Mouse (Mus musculus) right cerebral cortex, adult 2 months (tissue): ENCODE measurements around the gene Trpm5.

Experiments used
- DNase-seq, 2 experiments: peaks; one replicate each; pipeline ENCODE4 v3.0.0; 2021 to 2022; ENCODE audit warnings: low spot score in 2 of 2

Gene Trpm5

DNA sequence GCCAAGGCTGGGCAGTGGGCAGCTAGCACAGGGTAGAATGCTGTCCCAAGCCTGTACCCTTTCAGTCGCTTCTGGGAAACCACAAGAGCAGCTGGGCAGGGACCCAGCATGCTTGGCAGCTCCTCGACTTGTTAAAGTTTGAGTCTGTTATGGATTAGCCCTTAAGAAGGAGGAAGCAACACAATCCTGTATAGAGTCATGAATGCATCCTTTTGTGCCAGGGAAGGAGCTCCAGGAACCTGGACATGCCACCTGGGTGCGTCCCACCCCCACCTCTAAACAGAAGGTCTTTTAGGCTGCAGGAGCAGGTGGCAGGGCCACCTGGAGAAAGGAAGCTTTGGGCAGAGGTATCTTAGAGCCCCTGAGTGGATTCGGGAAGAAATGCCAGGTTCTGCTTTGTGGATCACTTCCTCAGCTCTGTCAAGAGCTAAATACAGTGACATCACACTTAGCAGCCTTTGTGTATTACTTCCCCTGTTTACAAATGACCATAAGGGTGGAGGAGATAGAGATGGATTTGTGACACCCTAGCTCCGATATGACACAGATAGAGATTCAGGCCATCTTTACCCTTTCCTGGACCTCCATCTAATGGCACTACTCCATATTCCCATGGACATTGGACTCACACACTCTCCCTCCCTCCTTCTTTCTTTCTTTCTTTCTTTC is 35.1 kb downstream of the Trpm5 start:
- peak in 1 of 2 experiments; percentile 52 for DNase-seq

DNA sequence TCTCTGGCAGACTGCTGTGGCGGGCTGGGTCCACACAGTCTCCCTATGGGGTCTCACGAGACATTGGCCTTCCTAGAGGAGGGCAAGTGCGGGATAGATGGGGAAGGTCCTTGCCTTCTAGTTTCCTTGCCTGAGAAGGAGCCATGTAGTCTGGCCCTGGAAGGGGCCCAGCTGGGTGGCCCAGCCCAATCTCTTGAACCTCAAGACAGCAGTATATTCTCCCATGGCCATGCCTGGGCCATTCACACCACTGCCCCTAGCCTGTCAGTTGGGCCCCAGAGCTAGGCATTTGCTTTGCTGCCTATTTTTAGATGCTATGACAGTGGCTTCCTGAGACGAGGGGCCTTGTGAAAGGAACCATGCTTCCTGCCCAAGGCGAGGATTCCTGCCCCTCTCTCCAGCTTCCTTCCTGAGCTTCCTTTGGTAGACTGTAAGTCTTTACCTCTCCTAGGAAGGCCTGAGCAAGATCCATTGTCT is 36.2 kb downstream of the Trpm5 start:
- no peak for DNase-seq

DNA sequence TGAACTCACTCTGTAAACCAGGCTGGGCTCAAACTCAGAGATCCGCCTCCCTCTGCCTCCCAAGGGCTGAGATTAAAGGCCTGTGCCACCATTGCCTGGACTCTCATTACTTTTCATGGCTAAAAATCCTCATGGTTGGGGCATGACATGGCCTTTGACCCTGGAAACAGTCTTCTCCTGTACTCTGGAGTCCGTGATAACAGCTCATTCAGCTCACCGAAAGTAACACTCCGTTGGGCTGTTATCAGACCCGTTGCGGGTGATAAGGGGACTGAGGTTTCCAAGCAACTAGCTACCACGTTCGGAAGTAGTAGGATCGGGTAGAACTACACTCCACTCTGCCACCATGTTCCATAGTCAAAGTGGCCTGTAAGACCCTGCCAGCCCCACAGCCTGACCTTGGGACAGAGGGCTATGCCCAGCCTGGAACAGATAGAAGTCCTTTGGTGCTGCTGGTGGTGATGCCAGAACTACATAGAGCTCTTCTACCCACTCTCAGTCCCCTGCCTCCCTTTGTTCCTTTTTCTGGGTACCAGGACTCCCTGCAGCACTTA is 36.7 kb downstream of the Trpm5 start:
- no peak for DNase-seq

DNA sequence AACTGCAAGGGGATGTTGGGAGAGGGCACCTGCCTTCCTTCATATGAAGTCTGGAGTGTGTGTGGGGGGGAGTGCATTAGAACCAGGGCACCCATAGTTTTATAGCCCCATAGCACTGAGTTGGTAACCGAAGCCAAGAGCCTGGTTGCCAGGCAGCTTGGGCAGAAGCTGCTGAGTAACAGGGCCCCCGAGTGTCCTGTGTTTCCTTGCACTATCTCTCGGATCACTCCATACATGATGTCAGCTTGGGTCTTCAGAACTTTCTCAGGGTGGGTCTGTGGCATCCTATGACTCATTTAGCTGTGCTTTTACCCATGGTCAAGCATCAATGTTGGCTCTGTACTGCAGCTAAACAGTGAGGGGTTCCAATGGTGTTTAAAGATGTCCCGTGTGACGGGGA is 37.4 kb downstream of the Trpm5 start:
- DNase-seq = no peak

DNA sequence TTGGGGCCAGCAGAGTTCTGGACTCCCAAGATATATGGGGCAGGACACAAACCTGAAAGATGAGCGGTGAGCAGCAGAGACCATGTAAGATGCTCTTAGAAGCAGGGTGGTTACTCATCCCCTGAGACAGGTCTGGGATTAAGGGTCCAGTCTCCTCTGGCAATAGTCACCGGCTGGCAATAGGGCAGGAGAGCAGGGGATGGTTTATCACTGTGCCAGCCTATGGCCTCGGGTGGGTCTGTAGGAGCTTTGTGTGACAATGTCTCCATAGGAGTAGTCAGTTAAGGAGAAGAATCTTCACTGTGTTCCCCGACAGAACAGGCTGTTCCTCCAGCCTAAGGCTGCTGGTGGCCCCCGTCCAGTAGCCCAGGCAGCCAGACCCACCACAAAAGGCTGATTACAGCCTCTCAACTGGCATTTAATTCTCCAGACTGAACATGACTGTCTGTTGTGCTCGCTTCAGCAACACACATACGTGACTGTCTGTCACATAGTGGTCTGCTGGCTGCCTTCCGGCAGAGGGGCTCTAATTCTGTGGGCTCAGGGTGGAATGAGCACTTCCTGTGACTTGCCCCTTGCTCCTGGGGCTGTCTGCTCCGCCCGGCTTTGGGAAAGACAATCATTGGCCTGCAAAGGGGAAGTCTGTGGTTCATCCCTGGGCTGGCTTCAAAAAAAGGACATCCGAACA is 38.8 kb downstream of the Trpm5 start:
- DNase-seq = no peak

DNA sequence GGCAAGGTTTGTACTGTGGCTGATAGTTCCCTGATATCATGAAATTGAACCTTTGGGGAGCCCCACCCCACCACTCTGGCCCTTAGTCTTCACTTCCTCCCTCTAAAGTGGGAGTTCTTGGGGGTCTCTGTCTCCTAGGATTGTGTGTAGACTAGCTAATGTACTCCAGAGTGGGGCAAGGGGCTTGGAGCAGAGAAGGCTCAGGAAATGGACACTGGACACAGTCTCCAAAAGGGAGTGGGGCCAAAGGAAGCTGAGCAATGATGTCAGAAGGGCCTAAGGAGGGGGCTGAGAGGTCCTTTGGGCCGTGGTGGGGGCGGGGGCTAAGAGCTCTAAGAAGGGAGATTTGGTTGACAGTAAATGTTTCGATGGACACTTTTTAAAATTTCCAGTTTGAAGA is 39.4 kb downstream of the Trpm5 start:
- DNase-seq = no peak

DNA sequence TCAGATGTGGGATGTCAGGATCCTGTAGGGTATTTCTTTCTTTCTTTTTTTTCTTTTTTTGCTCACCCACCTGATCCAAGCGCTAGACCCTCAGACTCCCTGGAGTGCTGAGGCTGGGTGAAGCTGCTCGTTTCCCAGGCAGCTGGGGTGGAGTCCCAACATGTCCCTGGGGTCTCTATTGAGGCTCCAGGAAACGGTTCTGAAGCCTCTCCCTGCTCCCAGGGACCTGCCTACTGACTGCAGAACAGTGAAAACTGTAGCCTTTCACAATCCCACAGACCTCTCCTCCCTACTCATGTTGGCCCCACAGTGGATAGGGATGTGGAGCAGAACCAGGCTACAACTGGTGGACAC is 39.9 kb downstream of the Trpm5 start:
- DNase-seq = no peak

DNA sequence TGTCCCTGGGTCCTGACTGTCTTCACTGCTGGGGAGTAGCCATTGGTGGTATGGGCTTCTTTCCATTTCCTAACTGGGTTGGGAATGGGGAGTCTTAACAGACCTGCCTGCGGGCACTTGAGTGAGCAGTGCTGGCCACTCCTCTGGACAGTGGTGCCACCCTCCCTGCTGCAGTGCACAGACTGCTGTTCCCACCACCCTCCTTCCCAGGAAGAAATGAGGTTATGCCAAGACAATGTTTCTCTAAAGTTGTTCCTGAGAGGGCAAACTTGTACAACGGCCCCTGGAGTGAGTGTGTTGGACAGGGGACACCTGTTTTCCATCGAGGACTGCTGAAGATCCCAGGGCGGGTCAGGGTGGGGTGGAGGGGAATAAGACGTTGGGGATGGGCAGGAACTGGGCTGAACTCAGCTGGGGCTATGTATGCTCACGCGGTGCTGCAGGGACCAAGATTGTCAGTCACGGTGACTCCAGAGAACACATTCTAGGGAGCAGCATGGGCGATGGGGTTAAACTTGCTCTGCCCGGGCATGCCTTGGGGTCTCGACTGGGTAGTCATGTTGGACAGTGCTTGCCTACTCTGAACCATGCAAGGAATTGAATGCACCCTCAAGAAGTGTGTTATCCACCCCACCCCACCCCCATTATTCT is 40.4 kb downstream of the Trpm5 start:
- DNase-seq = no peak

DNA sequence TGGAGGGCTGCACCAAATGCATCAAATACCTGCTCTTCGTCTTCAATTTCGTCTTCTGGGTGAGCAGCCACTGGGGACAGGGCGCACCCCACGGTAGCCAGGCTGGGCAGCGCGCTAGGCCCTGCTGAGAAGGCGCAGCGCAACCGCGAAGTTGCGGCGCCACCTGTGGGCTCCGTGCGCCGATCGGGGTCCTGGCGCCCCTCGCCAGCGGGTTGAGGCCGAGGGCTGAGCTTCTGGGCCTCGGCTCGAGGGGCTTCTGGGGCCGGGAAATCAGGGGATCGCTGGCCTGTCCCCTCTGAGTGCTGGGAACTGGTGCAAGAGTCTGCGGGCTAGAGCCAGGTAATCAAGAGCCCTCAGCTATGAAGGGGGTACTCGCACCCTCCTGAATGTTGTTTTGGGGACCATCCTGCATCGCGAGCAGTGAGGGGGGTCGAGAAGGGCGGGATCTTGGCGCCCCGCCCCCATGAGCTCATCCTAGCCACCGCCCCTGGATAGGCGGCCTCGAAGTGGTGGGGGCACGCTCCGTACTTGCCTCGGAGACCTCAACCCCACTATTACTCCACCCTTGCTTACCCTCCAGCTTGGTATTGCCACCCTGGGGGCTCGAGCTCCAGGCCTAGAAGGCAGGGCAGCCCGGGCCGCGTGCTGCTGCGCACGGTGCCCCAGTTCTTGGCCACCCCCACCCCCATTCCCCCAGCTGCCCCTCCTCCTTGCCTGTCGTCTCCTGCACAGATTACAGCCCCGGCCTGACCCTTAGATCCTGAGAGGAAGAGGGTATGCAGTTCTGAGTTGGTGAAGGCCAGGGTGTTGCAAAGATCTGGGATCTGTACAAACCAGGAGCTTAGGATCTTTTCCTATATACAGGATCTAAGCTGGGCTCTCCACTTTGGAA is 41.2 kb downstream of the Trpm5 start:
- DNase-seq = peak; percentile 59 to 61

DNA sequence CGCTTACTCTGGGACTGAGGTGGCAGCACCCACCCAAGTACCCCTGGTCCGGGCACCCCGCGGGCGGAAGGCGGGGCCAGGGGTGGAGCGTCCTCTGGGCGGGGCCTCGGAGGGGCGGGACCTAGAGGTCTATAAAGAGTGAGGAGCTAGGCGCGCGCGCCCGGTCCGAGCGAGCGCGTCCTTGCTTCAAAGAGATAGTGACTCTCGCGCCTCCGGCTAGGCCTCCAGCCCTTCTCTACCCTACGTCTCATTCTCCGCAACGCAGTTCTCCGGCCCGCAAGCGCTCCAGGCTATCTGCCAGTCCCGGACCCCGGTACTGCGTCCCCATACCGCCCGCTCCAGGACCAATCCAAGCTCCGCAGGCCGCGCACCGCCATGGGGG is 41.8 kb downstream of the Trpm5 start, which contains the start of gene Cd81:
Gene Cd81, plus strand, starts transcription at position 114 of the 382 bp plus-strand sequence.
- peak; percentile 77 to 81 for DNase-seq

DNA sequence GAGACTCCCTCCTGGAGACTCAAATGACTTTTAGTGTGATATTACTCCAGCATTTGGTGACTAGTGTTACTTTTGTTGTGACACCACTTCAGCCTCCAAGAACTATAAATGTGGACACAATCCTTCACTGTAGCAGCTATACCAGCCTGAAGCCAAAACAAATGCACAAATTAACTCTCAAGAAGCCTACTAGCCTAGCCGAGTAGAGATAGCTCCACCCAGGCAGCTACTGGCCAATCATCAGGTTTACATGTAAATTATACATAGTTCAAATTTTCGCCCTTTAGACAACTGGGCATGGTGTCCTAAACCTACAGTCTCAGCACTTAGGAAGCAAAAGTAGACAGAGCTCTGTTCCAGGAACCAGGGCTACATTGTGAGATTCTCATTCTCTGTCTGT is 43.1 kb downstream of the Trpm5 start:
- DNase-seq = no peak

DNA sequence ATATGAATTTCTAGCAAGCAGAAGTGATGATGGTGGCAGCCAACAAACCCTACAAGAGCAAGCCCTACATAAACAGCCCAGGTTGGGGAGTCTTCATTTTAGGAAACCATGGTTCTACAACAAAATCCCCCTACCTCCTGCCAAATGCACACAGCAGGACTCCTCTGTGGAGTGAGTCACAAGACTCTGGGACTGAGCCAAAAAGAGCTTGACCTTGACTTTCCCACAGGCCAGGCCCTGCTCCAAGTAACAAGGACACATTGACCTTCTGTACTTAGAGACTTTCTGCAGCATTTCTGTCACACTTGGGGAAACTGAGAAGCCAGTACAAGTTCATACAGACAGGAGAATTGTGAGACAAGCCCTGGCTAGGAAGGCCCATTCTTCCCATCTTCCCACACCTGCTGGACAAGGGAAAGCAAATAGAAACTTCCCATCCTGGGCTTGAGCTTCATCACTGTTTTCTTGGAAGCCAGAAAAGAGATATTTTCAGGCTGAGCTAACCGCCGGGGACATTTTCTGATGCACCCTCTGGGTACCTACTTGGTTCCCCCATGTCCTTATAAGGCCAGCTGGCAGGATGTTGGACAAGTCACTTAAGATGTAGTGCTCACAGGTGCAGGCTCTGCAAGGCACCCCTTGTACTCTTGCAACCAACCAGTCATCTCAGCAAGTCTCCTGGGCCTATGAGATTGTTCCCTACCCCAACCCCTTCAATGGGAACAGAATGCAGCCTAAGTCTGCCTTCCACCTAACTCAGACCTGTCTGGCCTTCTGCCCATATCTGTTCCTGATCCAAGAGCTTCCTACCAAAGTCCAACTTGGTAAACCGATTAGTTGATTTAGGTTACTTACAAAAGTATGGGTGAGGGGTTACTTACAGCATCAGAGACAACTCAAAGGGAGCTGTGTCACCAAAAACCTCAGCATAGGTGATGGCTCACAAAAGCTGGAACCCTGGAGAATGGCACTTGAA is 44.3 kb downstream of the Trpm5 start:
- DNase-seq = no peak

DNA sequence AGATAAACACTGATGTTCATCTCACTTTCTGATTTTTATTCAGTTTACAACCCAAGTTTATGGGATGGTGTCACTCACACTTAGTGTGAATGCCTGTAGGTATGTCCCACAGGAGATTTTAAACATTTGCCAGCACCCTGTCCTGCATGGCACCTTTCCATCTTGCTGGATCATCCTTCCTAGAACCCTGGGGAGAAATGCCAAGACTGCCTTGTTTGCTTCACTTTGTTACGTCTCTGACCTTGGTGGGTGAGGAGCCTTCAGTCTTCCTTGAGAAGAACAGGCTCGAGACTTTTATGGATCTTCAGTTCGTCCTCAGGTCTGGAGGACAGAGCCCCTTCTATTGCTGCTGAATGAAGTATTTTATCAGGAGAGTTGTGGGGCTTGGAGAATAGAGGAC is 45.1 kb downstream of the Trpm5 start:
- no peak for DNase-seq

DNA sequence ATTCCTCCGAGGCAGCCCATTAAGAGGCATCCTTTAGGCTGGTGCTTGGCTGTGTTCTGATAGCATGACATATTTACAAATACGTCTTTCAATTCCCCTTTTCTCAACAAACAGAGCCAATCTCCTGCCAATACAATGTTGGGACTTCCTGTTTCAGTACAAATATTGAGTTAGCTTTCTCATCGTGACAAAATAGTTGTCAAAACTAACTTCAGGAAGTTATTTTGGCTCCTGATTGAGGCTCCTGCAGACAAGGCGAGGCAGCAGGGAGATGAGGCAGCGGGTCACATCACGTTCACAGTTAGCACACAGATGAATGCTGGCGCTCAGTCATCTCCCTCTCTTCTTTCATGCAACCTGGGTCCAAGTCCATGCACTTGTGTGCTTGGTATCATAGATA is 48.1 kb downstream of the Trpm5 start:
- no peak for DNase-seq

DNA sequence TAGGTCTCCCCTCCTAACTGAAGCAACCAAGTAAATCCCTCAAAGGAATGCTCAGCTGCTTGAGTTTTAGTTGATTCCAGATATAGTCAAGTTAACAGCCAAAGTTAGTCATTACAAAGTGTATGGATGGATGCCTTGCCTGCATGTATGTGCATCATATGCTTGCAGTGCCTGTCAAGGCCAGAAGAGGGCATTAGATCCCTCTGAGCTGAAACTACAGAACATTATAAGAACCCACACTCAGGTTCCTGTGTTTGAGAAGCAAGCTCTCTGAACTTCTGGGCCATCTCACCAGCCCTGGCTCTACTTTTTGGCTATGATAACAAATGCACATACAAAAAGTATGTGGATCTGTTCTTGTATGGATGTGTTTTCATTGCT is 49.6 kb downstream of the Trpm5 start:
- no peak for DNase-seq

DNA sequence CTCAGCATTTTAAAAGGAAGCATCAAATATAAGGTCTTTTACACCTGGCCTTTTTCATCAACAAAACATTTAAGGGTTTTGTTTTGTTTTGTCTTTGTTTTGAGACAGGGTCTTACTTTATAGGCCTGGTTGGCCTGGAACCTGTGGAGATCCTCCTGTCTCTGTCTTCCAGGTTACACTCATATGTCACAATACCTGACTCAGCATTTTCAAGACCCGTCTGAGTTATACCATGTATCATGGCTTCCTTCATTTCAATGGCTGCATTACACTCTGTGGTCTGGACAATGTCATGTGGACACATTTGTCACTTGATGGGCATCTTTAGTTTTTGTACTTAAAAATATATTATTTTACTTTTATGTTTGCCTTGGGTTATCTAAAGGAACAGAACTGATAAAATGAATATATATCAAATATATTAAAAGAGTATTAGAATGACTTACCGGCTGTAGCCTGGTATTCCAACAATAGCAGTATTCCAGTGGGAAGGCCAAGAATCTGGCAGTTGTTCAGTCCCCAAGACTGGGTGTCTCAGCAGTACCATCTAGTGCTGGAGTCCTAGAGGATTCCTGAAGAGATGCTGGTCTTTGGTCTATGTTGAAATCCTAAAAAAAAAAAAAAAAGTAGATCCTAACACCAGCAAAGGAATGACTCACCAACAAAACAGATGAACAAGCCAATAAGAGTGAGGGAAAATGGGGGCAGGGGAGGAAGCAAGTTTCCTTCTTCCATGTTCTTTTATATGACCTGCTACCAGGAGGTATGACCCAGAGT is 50.2 kb downstream of the Trpm5 start:
- no peak for DNase-seq

DNA sequence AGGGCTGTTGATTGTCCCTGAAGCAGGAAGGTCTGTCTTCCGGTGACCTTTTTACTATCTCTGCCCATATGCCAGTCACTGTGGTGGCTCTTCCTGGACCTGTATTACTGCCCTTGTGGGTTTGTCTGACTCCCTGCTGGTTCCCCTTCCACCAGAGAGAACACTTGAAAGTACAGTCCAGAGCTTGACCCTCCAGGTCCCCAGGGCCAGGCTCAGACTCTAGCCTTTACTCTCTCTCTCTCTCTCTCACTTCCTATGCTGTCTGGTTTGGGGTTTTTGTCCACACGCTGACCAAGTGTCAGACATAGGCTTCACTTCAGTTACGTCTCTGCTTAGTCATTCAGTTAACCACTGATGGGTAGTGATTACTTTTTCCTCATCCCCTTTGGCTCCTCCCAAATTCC is 51.5 kb downstream of the Trpm5 start:
- DNase-seq = no peak

DNA sequence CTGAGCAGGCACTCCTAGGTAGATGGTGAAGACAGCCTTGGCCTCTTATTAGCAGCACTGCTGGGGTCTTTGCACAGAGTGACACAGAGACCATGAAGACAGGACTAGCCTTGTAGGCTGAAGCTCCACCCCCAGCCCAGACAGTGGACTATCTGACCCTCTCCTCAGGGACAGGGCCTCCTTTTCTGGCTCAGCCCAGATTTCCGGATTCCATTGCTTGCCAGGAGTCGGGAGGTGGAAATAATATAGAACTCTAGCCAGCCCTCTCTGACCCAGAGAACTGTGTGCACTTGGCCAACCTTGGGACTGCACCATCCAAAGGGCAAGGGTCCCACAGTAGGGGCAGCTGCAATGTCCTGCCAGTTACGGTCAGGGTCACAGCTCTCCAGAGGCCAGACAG is 52.4 kb downstream of the Trpm5 start:
- no peak for DNase-seq

DNA sequence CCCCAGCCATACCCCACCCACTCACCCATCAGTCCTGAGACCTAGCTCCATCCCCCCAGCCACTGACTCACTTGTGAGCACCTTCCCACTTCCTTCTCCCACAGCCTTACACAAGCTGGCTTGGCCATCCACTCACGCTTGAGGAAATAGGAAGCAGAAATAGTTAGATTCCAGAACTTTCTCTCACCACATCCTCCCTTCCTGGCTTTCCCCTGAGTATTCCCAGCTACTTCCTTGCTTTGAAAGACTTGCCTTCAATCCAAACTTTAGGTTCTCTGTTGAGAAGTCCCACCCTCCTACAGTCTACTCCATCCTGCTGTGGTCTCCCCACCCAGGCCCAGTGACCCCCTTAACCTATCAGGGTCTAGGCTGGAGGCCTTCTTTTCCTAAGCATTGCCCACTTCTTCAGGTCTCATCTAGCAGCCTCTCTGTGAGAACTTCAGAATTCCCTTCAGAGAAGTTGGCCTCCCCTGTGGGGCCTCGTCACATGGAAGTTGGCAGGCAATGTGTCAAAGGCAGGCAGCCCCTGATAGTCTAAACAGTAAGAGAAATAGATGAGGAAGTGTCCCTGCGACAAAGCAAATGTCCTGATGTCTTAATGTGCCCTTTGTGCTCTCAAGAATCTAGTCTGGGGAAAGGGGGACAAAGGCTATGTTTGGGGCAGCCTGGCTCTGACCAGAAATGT is 53.2 kb downstream of the Trpm5 start:
- no peak for DNase-seq
